Mouse (Mus musculus) heart, postnatal 25 days (tissue): Measurements from ENCODE around the gene Alyref2. TPM values are rescaled to one million over a fixed set of nuclear protein-coding genes. Genes with fewer than 3 reads are reported as not detected.

ENCODE experiments used
- DNase-seq: peaks from one replicate; pipeline ENCODE4 v3.0.0; 2022; ENCODE audit warnings: low spot score
- intact Hi-C: fragments of 180-260 bp; cut with DNase I; formaldehyde crosslinking; loops from one replicate; pipeline ENCODE4 v1.15.1; 2025
- total RNA-seq, 2 experiments: library from RNA; stranded (reverse); gene quantifications; 2 replicates each; pipeline ENCODE4 v1.2.3; 2021

The Alyref2 gene
- total RNA-seq, 2 experiments from 2014 or later = 2.4 to 3.3 TPM

- intact Hi-C loops = no loop called here
Observed at GRCm38 (mm10) chr1:171553359-171554341, 50.4 kb downstream of the Alyref2 start.

More at GRCm38 (mm10) chr1:171553359-171554341, 50.4 kb downstream of the Alyref2 start:
- DNase-seq = no peak

Other genes with a start within 250 kb of the Alyref2 start
- gene B4galt3, start 233.2 kb upstream of the Alyref2 start, total RNA-seq = 10 to 100 TPM; 16.4 to 17.8 TPM
- gene Ppox, start 222.3 kb upstream of the Alyref2 start, total RNA-seq = 10 to 100 TPM; 13.4 to 13.7 TPM
- 10 to 100 TPM; 19.7 to 21.3 TPM for gene Usp21, start 215.5 kb upstream of the Alyref2 start, total RNA-seq
- gene Ufc1, start 208.5 kb upstream of the Alyref2 start, total RNA-seq = 10 to 100 TPM; 80.7 to 81.5 TPM
- gene Dedd, start 174.3 kb upstream of the Alyref2 start, total RNA-seq = 10 to 100 TPM; 21.9 to 22.2 TPM
- gene Nit1, start 157.8 kb upstream of the Alyref2 start, total RNA-seq = 10 to 100 TPM; 26.1 to 29.9 TPM
- 10 to 100 TPM; 74.3 to 84.4 TPM for gene Pfdn2, start 157.8 kb upstream of the Alyref2 start, total RNA-seq
- gene Klhdc9, start 142.7 kb upstream of the Alyref2 start, total RNA-seq = not detected
- under 1 TPM; 0.21 to 0.42 TPM for gene Nectin4, start 133.4 kb upstream of the Alyref2 start, total RNA-seq
- gene Arhgap30, start 114.5 kb upstream of the Alyref2 start, total RNA-seq = 1 to 10 TPM; 2.7 TPM
- 10 to 100 TPM; 38.7 to 42.6 TPM for gene Usf1, start 92.2 kb upstream of the Alyref2 start, total RNA-seq
- 1 to 10 TPM; 1.2 to 1.6 TPM for gene Tstd1, start 84.6 kb upstream of the Alyref2 start, total RNA-seq
- gene F11r, start 65.9 kb upstream of the Alyref2 start, total RNA-seq = 10 to 100 TPM; 37.1 to 38.9 TPM
- gene Itln1, start 31.8 kb downstream of the Alyref2 start, total RNA-seq = not detected
- under 1 TPM; 0.25 to 0.44 TPM for gene Cd244a, start 55.7 kb downstream of the Alyref2 start, total RNA-seq
- gene Ly9, start 103.9 kb downstream of the Alyref2 start, total RNA-seq = under 1 TPM; 0.22 to 0.39 TPM
- under 1 TPM; 0.18 to 0.22 TPM for gene Slamf7, start 149.6 kb downstream of the Alyref2 start, total RNA-seq
- gene Cd48, start 178.5 kb downstream of the Alyref2 start, total RNA-seq = 1 to 10 TPM; 2.0 to 3.0 TPM